Mouse (Mus musculus) forebrain, postnatal 0 days (tissue): ENCODE measurements around the gene Sh3bp5l. TPM values are rescaled to one million over a fixed set of nuclear protein-coding genes. Genes with fewer than 3 reads are reported as not detected.

Experiments used
- ATAC-seq: fragments of 200-750 bp; cut with Nextera tagmentation; 2 replicates; pipeline ENCODE4 v1.8.0; 2017; ENCODE audit warnings: mild to moderate bottlenecking, moderate library complexity
- DNase-seq: peaks from one replicate; pipeline ENCODE4 v3.0.0-alpha.2; 2015
- H3K27ac ChIP-seq: fragments of 300-500 bp; sonication (generic); 2 replicates; pipeline ENCODE4 v1.5.1; 2014; ENCODE audit warnings: low read depth, mild to moderate bottlenecking, antibody characterized with exemption, low read length, moderate library complexity, mixed read lengths
- H3K27me3 ChIP-seq: fragments of 300-500 bp; sonication (generic); 2 replicates; pipeline ENCODE4 v1.6.1; 2014; ENCODE audit warnings: mild to moderate bottlenecking, low read length, mixed read lengths; ENCODE audit not compliant: insufficient read depth
- H3K36me3 ChIP-seq: fragments of 300-500 bp; sonication (generic); 2 replicates; pipeline ENCODE4 v1.6.1; 2014; ENCODE audit warnings: mild to moderate bottlenecking, moderate library complexity; ENCODE audit not compliant: insufficient read depth
- H3K4me1 ChIP-seq: fragments of 300-500 bp; sonication (generic); 2 replicates; pipeline ENCODE4 v1.6.1; 2014; ENCODE audit warnings: antibody characterized with exemption; ENCODE audit not compliant: insufficient read depth
- H3K4me2 ChIP-seq: fragments of 300-500 bp; sonication (generic); 2 replicates; pipeline ENCODE4 v1.6.1; 2014; ENCODE audit warnings: low read depth, mild to moderate bottlenecking, moderate library complexity
- H3K4me3 ChIP-seq: fragments of 300-500 bp; sonication (generic); 2 replicates; pipeline ENCODE4 v1.5.1; 2014; ENCODE audit warnings: low read depth, low read length, mixed read lengths
- H3K9ac ChIP-seq: fragments of 300-500 bp; sonication (generic); 2 replicates; pipeline ENCODE4 v1.6.1; 2014; ENCODE audit warnings: mild to moderate bottlenecking
- H3K9me3 ChIP-seq: fragments of 300-500 bp; sonication (generic); 2 replicates; pipeline ENCODE4 v1.6.1; 2016; ENCODE audit warnings: low read length
- CTCF ChIP-seq: sonication (generic); IDR thresholded peaks from 2 replicates; pipeline ENCODE4 v1.5.1; 2016; ENCODE audit warnings: antibody characterized with exemption, control low read depth, low read depth
- WGBS: fragments of 180-500 bp; shearing (Covaris S2); extraction: QIAGEN DNeasy Blood & Tissue Kit; methylation state at CpG from one replicate; pipeline ENCODE4 v1.1.7; 2014; 5-methylcytosine and 5-hydroxymethylcytosine counted together
- polyA plus RNA-seq: library from polyadenylated mRNA; unstranded; fragments of >200 nt; fragmentation: Nextera tagmentation; extraction: Ambion mirVana; gene quantifications from 2 replicates; pipeline ENCODE4 v1.2.1, GENCODE M21; 2015
- total RNA-seq: library from RNA; depleted of rRNA; stranded (reverse); fragments of >200 nt; gene quantifications from 2 replicates; pipeline ENCODE4 v1.2.3, GENCODE M21; 2014

Gene Sh3bp5l
- total and polyA plus RNA-seq, 2 experiments from 2014 or later = 44.3 to 44.9 TPM

- WGBS = 90% methylated on average over 6 of the region's 6 CpGs
- Histone ChIP-seq H3K36me3 (peaks cover 15% of the 10 kb centered on the region), H3K4me1 (peaks cover 26% of the 10 kb centered on the region), H3K9me3 (no peaks in the 10 kb centered on the region), H3K27me3 (no peaks in the 10 kb centered on the region), H3K27ac (no peak overlapping the region), H3K9ac (peak overlapping the region; percentile 73), H3K4me3 (peak overlapping the region; percentile 73), H3K4me2 (peak overlapping the region; percentile 87)
- no peak for ATAC-seq
- DNase-seq = no peak
- no peak for TF ChIP-seq CTCF
Measured at GRCm38 (mm10) chr11:58331546-58331945, 1.0 kb downstream of the Sh3bp5l start.

GRCm38 (mm10) chr11:58334746-58335145 lies 4.2 kb downstream of the Sh3bp5l start:
- 79% methylated on average over 3 of the region's 3 CpGs for WGBS
- no peak for TF ChIP-seq CTCF
- Histone ChIP-seq H3K9me3 (no peaks in the 10 kb centered on the region), H3K27ac (no peak overlapping the region), H3K36me3 (peaks cover 37% of the 10 kb centered on the region), H3K4me2 (no peak overlapping the region), H3K4me1 (peaks cover 18% of the 10 kb centered on the region), H3K4me3 (no peak overlapping the region), H3K27me3 (no peaks in the 10 kb centered on the region), H3K9ac (no peak overlapping the region)
- ATAC-seq = no peak
- no peak for DNase-seq

- Histone ChIP-seq H3K4me2 (no peak overlapping the region), H3K4me1 (no peaks in the 10 kb centered on the region), H3K9ac (no peak overlapping the region), H3K4me3 (no peak overlapping the region), H3K27me3 (no peaks in the 10 kb centered on the region), H3K9me3 (no peaks in the 10 kb centered on the region), H3K27ac (no peak overlapping the region), H3K36me3 (peaks cover 52% of the 10 kb centered on the region)
- DNase-seq = no peak
- no peak for TF ChIP-seq CTCF
- no peak for ATAC-seq
- 98% methylated on average over 4 of the region's 4 CpGs for WGBS
Measured at GRCm38 (mm10) chr11:58346745-58347144, 16.2 kb downstream of the Sh3bp5l start.

- 78% methylated on average over 4 of the region's 4 CpGs for WGBS
- no peak overlapping the region for H3K4me3 ChIP-seq
- no peak for DNase-seq
Measured at GRCm38 (mm10) chr11:58350628-58351027, 20.1 kb downstream of the Sh3bp5l start.

GRCm38 (mm10) chr11:58351179-58351578 lies 20.7 kb downstream of the Sh3bp5l start:
- H3K27ac ChIP-seq = no peak overlapping the region
- no peaks in the 10 kb centered on the region for H3K27me3 ChIP-seq
- WGBS = 91% methylated on average over 5 of the region's 5 CpGs
- no peaks in the 10 kb centered on the region for H3K9me3 ChIP-seq
- no peak overlapping the region for H3K9ac ChIP-seq
- H3K4me1 ChIP-seq = no peaks in the 10 kb centered on the region
- no peak overlapping the region for H3K4me2 ChIP-seq
- ATAC-seq = no peak
- no peak overlapping the region for H3K4me3 ChIP-seq
- DNase-seq = no peak
- TF ChIP-seq CTCF = no peak
- H3K36me3 ChIP-seq = peaks cover 21% of the 10 kb centered on the region

More at GRCm38 (mm10) chr11:58350628-58351027, 20.1 kb downstream of the Sh3bp5l start:
- Histone ChIP-seq H3K4me2 (no peak overlapping the region), H3K9ac (no peak overlapping the region), H3K27ac (no peak overlapping the region), H3K36me3 (peaks cover 26% of the 10 kb centered on the region), H3K4me1 (no peaks in the 10 kb centered on the region), H3K27me3 (no peaks in the 10 kb centered on the region), H3K9me3 (no peaks in the 10 kb centered on the region)
- peak; percentile 31 for TF ChIP-seq CTCF
- ATAC-seq = no peak

GRCm38 (mm10) chr11:58352681-58353548 lies 22.4 kb downstream of the Sh3bp5l start:
- WGBS = 69% methylated on average over 7 of the region's 7 CpGs
- no peak overlapping the region for H3K4me2 ChIP-seq
- H3K4me1 ChIP-seq = no peaks in the 10 kb centered on the region
- H3K9me3 ChIP-seq = no peaks in the 10 kb centered on the region
- H3K36me3 ChIP-seq = peaks cover 4% of the 10 kb centered on the region
- no peak overlapping the region for H3K4me3 ChIP-seq
- no peaks in the 10 kb centered on the region for H3K27me3 ChIP-seq
- DNase-seq (no peak), ATAC-seq (no peak)
- TF ChIP-seq CTCF = peak; percentile 14; the same call in 1 of the 2 replicates
- no peak overlapping the region for H3K9ac ChIP-seq
- no peak overlapping the region for H3K27ac ChIP-seq

- H3K36me3 ChIP-seq = no peaks in the 10 kb centered on the region
- no peak overlapping the region for H3K4me3 ChIP-seq
- H3K27me3 ChIP-seq = no peaks in the 10 kb centered on the region
- H3K9me3 ChIP-seq = no peaks in the 10 kb centered on the region
- TF ChIP-seq CTCF = no peak
- no peaks in the 10 kb centered on the region for H3K4me1 ChIP-seq
- H3K9ac ChIP-seq = no peak overlapping the region
- ATAC-seq (no peak), DNase-seq (no peak)
- no peak overlapping the region for H3K4me2 ChIP-seq
- WGBS = 80% methylated on average over 3 of the region's 3 CpGs
- H3K27ac ChIP-seq = no peak overlapping the region
Measured at GRCm38 (mm10) chr11:58353709-58354108, 23.2 kb downstream of the Sh3bp5l start.
